Mouse (Mus musculus) ES-E14 (cell line): Measurements from ENCODE around the gene R3hdm4. TPM values are rescaled to one million over a fixed set of nuclear protein-coding genes. Genes with fewer than 3 reads are reported as not detected.
A peak's percentile ranks its signal among the peaks of the same experiment; 100 is the strongest.

ENCODE experiments used
- DNase-seq: peaks from one replicate; pipeline ENCODE4 v3.0.0-alpha.2; 2013; ENCODE audit warnings: low read depth, low spot score
- H3K27ac ChIP-seq: 2 replicates; pipeline ENCODE4 v1.5.1; 2012; ENCODE audit warnings: low read depth, mild to moderate bottlenecking, low read length, moderate library complexity, mixed read lengths; ENCODE audit not compliant: poor library complexity, insufficient read depth, severe bottlenecking
- H3K36me3 ChIP-seq: 2 replicates; pipeline ENCODE4 v1.6.1; 2012; ENCODE audit warnings: mild to moderate bottlenecking, low read length, moderate library complexity, mixed read lengths; ENCODE audit not compliant: control insufficient read depth, poor library complexity, insufficient read depth, severe bottlenecking
- H3K4me1 ChIP-seq, 2 experiments: fragments of 150-350 bp in 1 of 2; sonication (generic) in 1 of 2; 2 replicates each; pipeline ENCODE4 v1.6.1; 2012; ENCODE audit warnings: low read length in 2 of 2, mild to moderate bottlenecking in 1 of 2, mixed read lengths in 1 of 2; ENCODE audit not compliant: control insufficient read depth in 2 of 2, insufficient read depth in 2 of 2, poor library complexity in 1 of 2
- H3K4me3 ChIP-seq, 2 experiments: fragments of 150-350 bp in 1 of 2; sonication (generic) in 1 of 2; 2 replicates each; pipeline ENCODE4 v1.5.1; 2012; ENCODE audit warnings: low read length in 2 of 2, low read depth in 1 of 2, mild to moderate bottlenecking in 1 of 2, mixed read lengths in 1 of 2; ENCODE audit not compliant: insufficient read depth in 1 of 2, poor library complexity in 1 of 2, severe bottlenecking in 1 of 2
- H3K9ac ChIP-seq: 2 replicates; pipeline ENCODE4 v1.6.1; 2012; ENCODE audit warnings: low read depth, mild to moderate bottlenecking, low read length, mixed read lengths; ENCODE audit not compliant: poor library complexity, insufficient read depth, severe bottlenecking
- H3K9me3 ChIP-seq: fragments of 150-350 bp; sonication (generic); 2 replicates; pipeline ENCODE4 v1.6.1; 2012; ENCODE audit warnings: low read depth, mild to moderate bottlenecking, low read length; ENCODE audit not compliant: control insufficient read depth, insufficient read depth
- CHD2 ChIP-seq: IDR thresholded peaks from 2 replicates; pipeline ENCODE4 v1.6.1; 2014; ENCODE audit warnings: mild to moderate bottlenecking, low read depth, low read length, inconsistent platforms
- HCFC1 ChIP-seq: IDR thresholded peaks from 2 replicates; pipeline ENCODE4 v1.6.1; 2012; ENCODE audit warnings: low read length, inconsistent platforms, borderline replicate concordance; ENCODE audit not compliant: insufficient read depth
- MAFK ChIP-seq: IDR thresholded peaks from 2 replicates; pipeline ENCODE4 v1.6.1; 2014; ENCODE audit warnings: mild to moderate bottlenecking, low read depth, low read length, inconsistent platforms; ENCODE audit not compliant: insufficient read depth
- ZC3H11A ChIP-seq: IDR thresholded peaks from 2 replicates; pipeline ENCODE4 v1.6.1; 2012; ENCODE audit warnings: low read depth, mild to moderate bottlenecking, inconsistent platforms, low read length, borderline replicate concordance
- ZNF384 ChIP-seq: IDR thresholded peaks from 2 replicates; pipeline ENCODE4 v1.6.1; 2012; ENCODE audit warnings: low read depth, low read length, inconsistent platforms
- in situ Hi-C, 2 experiments: fragments of 600-800 bp; cut with MboI; formaldehyde crosslinking; loops; one replicate each; pipeline ENCODE4 v1.15.1; 2025; ENCODE audit warnings: low sequenced_read_pairs in 2 of 2, inconsistent platforms in 1 of 2; ENCODE audit not compliant: unreplicated experiment in 2 of 2
- total RNA-seq: library from RNA; depleted of rRNA; stranded (reverse); fragments of 300-350 nt; gene quantifications from 2 replicates; pipeline ENCODE4 v1.2.3, GENCODE M21; 2012

Gene R3hdm4
- total RNA-seq, 1 experiment: 24.0 TPM

- no peak for TF ChIP-seq CHD2
- no peak for TF ChIP-seq MAFK
- TF ChIP-seq ZNF384: no peak
- TF ChIP-seq HCFC1: no peak
- TF ChIP-seq ZC3H11A: no peak
- Histone ChIP-seq H3K36me3 (no peaks in the 10 kb centered on the region), H3K4me1 (peaks cover 3 to 21% of the 10 kb centered on the region in 2 experiments; a peak in 2 of 4 replicates), H3K27ac (no peak overlapping the region), H3K9ac (no peak overlapping the region), H3K9me3 (no peaks in the 10 kb centered on the region), H3K4me3 (peak overlapping the region in 1 of 2 experiments; percentile 13; a peak in 1 of 4 replicates)
- in situ Hi-C loops: no loop called here
- DNase-seq: no peak
Observed at GRCm38 (mm10) chr10:79918231-79919078, 2.6 kb downstream of the R3hdm4 start.

GRCm38 (mm10) chr10:79917532-79918100 is 3.4 kb downstream of the R3hdm4 start:
- no peak for DNase-seq
- Histone ChIP-seq H3K4me3 (no peak overlapping the region), H3K9me3 (no peaks in the 10 kb centered on the region), H3K27ac (no peak overlapping the region), H3K4me1 (peaks cover 3 to 21% of the 10 kb centered on the region in 2 experiments; a peak in 2 of 4 replicates), H3K36me3 (no peaks in the 10 kb centered on the region), H3K9ac (no peak overlapping the region)
- TF ChIP-seq ZC3H11A: no peak
- TF ChIP-seq HCFC1: no peak
- no peak for TF ChIP-seq CHD2
- no peak for TF ChIP-seq MAFK
- TF ChIP-seq ZNF384: no peak
- in situ Hi-C loops: no loop called here

- Histone ChIP-seq H3K9ac (peak within 1 kb of the TSS; percentile 83), H3K36me3 (no peaks in the 10 kb centered on the region; the same call in 1 of the 2 replicates), H3K9me3 (no peaks in the 10 kb centered on the region), H3K4me3 (peak within 1 kb of the TSS; percentile 72), H3K4me1 (peaks cover 3 to 24% of the 10 kb centered on the region in 2 experiments; a peak in 2 of 4 replicates), H3K27ac (no peak within 1 kb of the TSS)
- in situ Hi-C loops: no loop called here
- DNase-seq: no peak
- TF ChIP-seq HCFC1 (no peak), ZC3H11A (no peak), ZNF384 (no peak), MAFK (no peak), CHD2 (no peak)
Observed at GRCm38 (mm10) chr10:79916808-79917531, 4.0 kb downstream of the R3hdm4 start, which contains the start of gene Kiss1r. Kiss1r (plus strand) TSS chr10:79916971.

GRCm38 (mm10) chr10:79916081-79916480 is 4.9 kb downstream of the R3hdm4 start:
- peaks cover 3 to 25% of the 10 kb centered on the region in 2 experiments; a peak in 2 of 4 replicates for H3K4me1 ChIP-seq
- no peaks in the 10 kb centered on the region; the same call in 1 of the 2 replicates for H3K36me3 ChIP-seq
- TF ChIP-seq ZNF384: no peak
- no peak for TF ChIP-seq CHD2
- no peak for TF ChIP-seq MAFK
- TF ChIP-seq HCFC1: no peak
- H3K27ac ChIP-seq: no peak overlapping the region
- in situ Hi-C loops: no loop called here
- no peaks in the 10 kb centered on the region for H3K9me3 ChIP-seq
- peak overlapping the region; percentile 83 for H3K9ac ChIP-seq
- peak overlapping the region; percentile 72 for H3K4me3 ChIP-seq
- DNase-seq: no peak
